19 mouse cellular contexts compared by ENCODE assay signal in the genomic region with DNA sequence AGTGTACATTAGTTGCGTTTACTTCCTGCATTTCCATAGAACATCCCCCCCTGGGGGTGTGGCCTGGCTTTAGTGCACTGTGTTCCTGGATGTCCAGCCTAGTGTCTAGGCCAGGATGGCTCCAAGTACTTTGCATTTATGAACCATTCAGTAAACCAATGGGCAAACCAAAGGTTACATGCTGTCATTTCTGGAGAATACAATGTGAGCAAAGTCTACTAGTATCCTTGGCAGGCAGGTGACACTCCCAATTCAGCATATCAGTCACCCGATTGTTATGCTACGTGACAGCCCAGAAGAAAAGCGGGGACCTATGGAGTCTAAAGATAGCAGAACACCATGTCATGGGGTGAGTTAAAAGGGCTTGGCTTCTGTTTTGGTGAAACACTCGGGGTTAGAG.
DNase-seq lines count a peak whose midpoint lies in the region; ATAC-seq and TF ChIP-seq lines count a peak whose summit lies in the region.
"Had no signal": no experiment of that assay in that cellular context is flagged by ENCODE, and none has a peak within 500 bp of the region (broad histone marks: within the 10 kb centered on the region; RNA-seq: fewer than 3 reads in every experiment).

No protein-coding gene starts in this region.

- WGBS in heart, embryonic 16.5 days = 38% methylated on average over 5 of the region's 5 CpGs
- 48% methylated on average over 5 of the region's 5 CpGs for WGBS in liver, embryonic 12.5 days (ENCODE audit: insufficient replicate concordance)
- WGBS in stomach, embryonic 16.5 days = 61% methylated on average over 5 of the region's 5 CpGs
- WGBS in midbrain, embryonic 13.5 days = 87% methylated on average over 5 of the region's 5 CpGs

- H3K9ac ChIP-seq in heart, embryonic 16.5 days (ENCODE audit: low read length) = no peak overlapping the region; the same call in 1 of the 2 replicates
- no peak overlapping the region for H3K9ac ChIP-seq in liver, embryonic 12.5 days
- no peak overlapping the region for H3K9ac ChIP-seq in stomach, embryonic 16.5 days (ENCODE audit: low read length)
- no peak overlapping the region for H3K9ac ChIP-seq in midbrain, embryonic 13.5 days (replicated peaks)
- H3K9ac ChIP-seq: forebrain, postnatal 0 days; limb, embryonic 13.5 days; neural tube, embryonic 13.5 days had no signal

- peaks cover 50% of the 10 kb centered on the region for H3K4me1 ChIP-seq in heart, embryonic 16.5 days (ENCODE audit: control insufficient read depth, insufficient read depth, low read length)
- H3K4me1 ChIP-seq in liver, embryonic 12.5 days = peaks cover 24% of the 10 kb centered on the region; the same call in 1 of the 2 replicates
- H3K4me1 ChIP-seq in stomach, embryonic 16.5 days (ENCODE audit: control insufficient read depth, insufficient read depth, low read length) = peaks cover 9% of the 10 kb centered on the region; the same call in 1 of the 2 replicates
- H3K4me1 ChIP-seq in midbrain, embryonic 13.5 days (replicated peaks) = no peaks in the 10 kb centered on the region

- H3K4me2 ChIP-seq in heart, embryonic 16.5 days (ENCODE audit: low read depth, low read length) = no peak overlapping the region
- no peak overlapping the region for H3K4me2 ChIP-seq in liver, embryonic 12.5 days
- no peak overlapping the region for H3K4me2 ChIP-seq in stomach, embryonic 16.5 days (ENCODE audit: low read depth, low read length)
- no peak overlapping the region for H3K4me2 ChIP-seq in midbrain, embryonic 13.5 days (replicated peaks)
- H3K4me2 ChIP-seq: limb, embryonic 13.5 days; neural tube, embryonic 13.5 days had no signal

- H3K4me3 ChIP-seq in left cerebral cortex, adult 2 months = no peak overlapping the region
- H3K4me3 ChIP-seq in heart, embryonic 16.5 days (ENCODE audit: low read length) = no peak overlapping the region
- H3K4me3 ChIP-seq in liver, embryonic 12.5 days = no peak overlapping the region
- no peak overlapping the region for H3K4me3 ChIP-seq in stomach, embryonic 16.5 days (replicated peaks; ENCODE audit: low read length)
- H3K4me3 ChIP-seq in midbrain, embryonic 13.5 days (replicated peaks) = no peak overlapping the region
- H3K4me3 ChIP-seq: hindbrain, embryonic 10.5 days; limb, embryonic 13.5 days; neural tube, embryonic 13.5 days had no signal

- no peaks in the 10 kb centered on the region for H3K27me3 ChIP-seq in heart, embryonic 16.5 days (ENCODE audit: control insufficient read depth, insufficient read depth, low read length)
- no peaks in the 10 kb centered on the region for H3K27me3 ChIP-seq in liver, embryonic 12.5 days (replicated peaks)
- no peaks in the 10 kb centered on the region for H3K27me3 ChIP-seq in stomach, embryonic 16.5 days (ENCODE audit: control insufficient read depth, insufficient read depth, low read length)
- no peaks in the 10 kb centered on the region for H3K27me3 ChIP-seq in midbrain, embryonic 13.5 days
- H3K27me3 ChIP-seq: limb, embryonic 13.5 days; megakaryocyte, embryonic 14.5 days; neural tube, embryonic 13.5 days had no signal

- DNase-seq in left cerebral cortex, adult 2 months (ENCODE audit: extremely low spot score in 1 of 2, low spot score in 2 of 2) = peak in 1 of 2 experiments; percentile 9
- DNase-seq in left cerebral cortex, postnatal 25 days (ENCODE audit: low spot score in 2 of 2) = no peak
- no peak for DNase-seq in spleen, adult 12 weeks (ENCODE audit: low spot score)
- no peak for DNase-seq in layer of hippocampus, adult 18-20 months (ENCODE audit: low spot score in 2 of 2)
- DNase-seq: adrenal gland, postnatal 36 days; cerebellum, postnatal 14 days; forebrain, postnatal 0 days; kidney, postnatal 25 days; spleen, adult 18-20 months; thymus, postnatal 4 days had no signal

- peak; percentile 62 for ATAC-seq in heart, embryonic 16.5 days (replicated peaks; ENCODE audit: extremely low read depth, insufficient read depth, low FRiP score)
- ATAC-seq in liver, embryonic 12.5 days = peak; percentile 37
- ATAC-seq in stomach, embryonic 16.5 days (ENCODE audit: insufficient read depth, low FRiP score) = peak; percentile 40; the same call in 1 of the 2 replicates
- no peak for ATAC-seq in midbrain, embryonic 13.5 days
- ATAC-seq: inflammation-experienced regulatory T-cells, adult 6 months had no signal

- H3K9me3 ChIP-seq in heart, embryonic 16.5 days (replicated peaks; ENCODE audit: control insufficient read depth, low read length) = no peaks in the 10 kb centered on the region
- H3K9me3 ChIP-seq in liver, embryonic 12.5 days (replicated peaks) = no peaks in the 10 kb centered on the region
- H3K9me3 ChIP-seq in stomach, embryonic 16.5 days (replicated peaks; ENCODE audit: control insufficient read depth, low read length) = no peaks in the 10 kb centered on the region
- no peaks in the 10 kb centered on the region for H3K9me3 ChIP-seq in midbrain, embryonic 13.5 days
- H3K9me3 ChIP-seq: hindbrain, embryonic 10.5 days; limb, embryonic 13.5 days; megakaryocyte, embryonic 14.5 days; neural tube, embryonic 13.5 days had no signal

- intact Hi-C loops in left cerebral cortex, adult 2 months (cut with DNase I) = loop anchor here (1.0 to 5.0 kb wide), 2 partner anchors 136 to 188 kb away; no protein-coding TSS in a partner anchor
- intact Hi-C loops in left cerebral cortex, postnatal 25 days (cut with DNase I) = loop anchor here (1.0 to 5.0 kb wide), 4 partner anchors 71 to 188 kb away; no protein-coding TSS in a partner anchor

- H3K36me3 ChIP-seq in heart, embryonic 16.5 days (ENCODE audit: control insufficient read depth, insufficient read depth) = no peaks in the 10 kb centered on the region
- H3K36me3 ChIP-seq in liver, embryonic 12.5 days = no peaks in the 10 kb centered on the region
- no peaks in the 10 kb centered on the region for H3K36me3 ChIP-seq in stomach, embryonic 16.5 days (ENCODE audit: control insufficient read depth, insufficient read depth, low read length)
- H3K36me3 ChIP-seq in midbrain, embryonic 13.5 days = no peaks in the 10 kb centered on the region
- H3K36me3 ChIP-seq: hindbrain, embryonic 10.5 days; limb, embryonic 13.5 days; neural tube, embryonic 13.5 days had no signal

- no peak for TF ChIP-seq CTCF in left cerebral cortex, adult 2 months (IDR thresholded peaks at IDR 0.05)

- H3K27ac ChIP-seq in left cerebral cortex, adult 2 months = peak overlapping the region; percentile 96
- peak overlapping the region; percentile 93 for H3K27ac ChIP-seq in heart, embryonic 16.5 days (ENCODE audit: low read length)
- no peak overlapping the region for H3K27ac ChIP-seq in liver, embryonic 12.5 days
- no peak overlapping the region for H3K27ac ChIP-seq in stomach, embryonic 16.5 days (ENCODE audit: low read length)
- H3K27ac ChIP-seq in midbrain, embryonic 13.5 days = no peak overlapping the region
- H3K27ac ChIP-seq: hindbrain, embryonic 10.5 days; limb, embryonic 13.5 days; neural tube, embryonic 13.5 days had no signal

Comparison
In these comparisons a context has a peak if more than half of its experiments do, and no peak if none do; other contexts are left out.
1. H3K27ac ChIP-seq: peak in left cerebral cortex, adult 2 months (single experiment) and heart, embryonic 16.5 days (single experiment); none in liver, embryonic 12.5 days (single experiment), stomach, embryonic 16.5 days (single experiment) and midbrain, embryonic 13.5 days (single experiment).